ENCODE assay signal across 25 mouse cellular contexts in genomic region chr17:73275066-73275465, GRCm38 (mm10).
A peak's percentile ranks its signal among the peaks of the same experiment; 100 is the strongest.
DNase-seq lines count a peak whose midpoint lies in the region; ATAC-seq and TF ChIP-seq lines count a peak whose summit lies in the region.
"Had no signal": no experiment of that assay in that cellular context is flagged by ENCODE, and none has a peak within 500 bp of the region (broad histone marks: within the 10 kb centered on the region; RNA-seq: fewer than 3 reads in every experiment).

No protein-coding gene starts in this region.

- WGBS in forebrain, embryonic 11.5 days: 91% methylated on average over 10 of the region's 10 CpGs
- WGBS in forebrain, embryonic 15.5 days: 91% methylated on average over 10 of the region's 10 CpGs
- WGBS in kidney, embryonic 14.5 days: 47% methylated on average over 10 of the region's 10 CpGs
- 45% methylated on average over 10 of the region's 10 CpGs for WGBS in kidney, adult 2 months
- 40% methylated on average over 10 of the region's 10 CpGs for WGBS in kidney, embryonic 16.5 days

- H3K4me1 ChIP-seq in forebrain, embryonic 11.5 days (replicated peaks; ENCODE audit: control insufficient read depth, insufficient read depth, low read length): no peaks in the 10 kb centered on the region
- H3K4me1 ChIP-seq in forebrain, embryonic 15.5 days: peaks cover 3% of the 10 kb centered on the region; the same call in 1 of the 2 replicates
- H3K4me1 ChIP-seq in kidney, embryonic 14.5 days (ENCODE audit: control insufficient read depth, insufficient read depth, low read length): peaks cover 3% of the 10 kb centered on the region; the same call in 1 of the 2 replicates
- H3K4me1 ChIP-seq in kidney, adult 2 months (ENCODE audit: control insufficient read depth, insufficient read depth, low read length): no peaks in the 10 kb centered on the region
- H3K4me1 ChIP-seq in kidney, embryonic 16.5 days (ENCODE audit: insufficient read depth, low read length): no peaks in the 10 kb centered on the region
- H3K4me1 ChIP-seq: embryonic facial prominence, embryonic 10.5 days; embryonic facial prominence, embryonic 12.5 days had no signal

- DNase-seq in forebrain, embryonic 11.5 days (ENCODE audit: low spot score): peak; percentile 20
- DNase-seq in kidney, adult 2 months: no peak
- no peak for DNase-seq in kidney, adult 11 months
- DNase-seq: adrenal gland, adult 8-10 months; adrenal gland, postnatal 14 days; adrenal gland, postnatal 36 days; B cell, adult 2 months; cerebellum, adult 11-12 months; cerebellum, adult 2 months; cerebellum, adult 9-10 months; cerebellum, postnatal 10 days; cerebellum, postnatal 25 days; forebrain, postnatal 0 days had no signal

- no peak overlapping the region for H3K4me2 ChIP-seq in forebrain, embryonic 11.5 days (ENCODE audit: low read depth, low read length, severe bottlenecking)
- H3K4me2 ChIP-seq in forebrain, embryonic 15.5 days (replicated peaks): no peak overlapping the region
- no peak overlapping the region for H3K4me2 ChIP-seq in kidney, embryonic 14.5 days (replicated peaks; ENCODE audit: low read depth, low read length)
- no peak overlapping the region for H3K4me2 ChIP-seq in kidney, embryonic 16.5 days (replicated peaks; ENCODE audit: low read depth, low read length)
- H3K4me2 ChIP-seq: embryonic facial prominence, embryonic 12.5 days; forebrain, embryonic 12.5 days had no signal

- no peak for ATAC-seq in forebrain, embryonic 11.5 days (replicated peaks; ENCODE audit: low FRiP score)
- ATAC-seq in forebrain, embryonic 15.5 days (replicated peaks): no peak
- ATAC-seq in kidney, embryonic 14.5 days (ENCODE audit: low FRiP score, low TSS enrichment): peak; percentile 54; the same call in 1 of the 2 replicates
- ATAC-seq in kidney, embryonic 16.5 days (ENCODE audit: low FRiP score, low TSS enrichment): peak; percentile 63; the same call in 1 of the 2 replicates
- ATAC-seq: activated CD4-positive, CD25-positive, alpha-beta regulatory T cell, adult 4 months; CD4-positive, CD25-positive, alpha-beta regulatory T cell, adult 4 months; forebrain, embryonic 14.5 days; forebrain, postnatal 0 days; Patski had no signal

- H3K36me3 ChIP-seq in forebrain, embryonic 11.5 days (ENCODE audit: control insufficient read depth, insufficient read depth, low read length): no peaks in the 10 kb centered on the region
- H3K36me3 ChIP-seq in forebrain, embryonic 15.5 days: no peaks in the 10 kb centered on the region
- no peaks in the 10 kb centered on the region for H3K36me3 ChIP-seq in kidney, embryonic 14.5 days (ENCODE audit: control insufficient read depth, insufficient read depth, low read length)
- no peaks in the 10 kb centered on the region for H3K36me3 ChIP-seq in kidney, adult 2 months (ENCODE audit: control insufficient read depth, insufficient read depth, low read length)
- H3K36me3 ChIP-seq in kidney, embryonic 16.5 days (ENCODE audit: insufficient read depth, low read length): no peaks in the 10 kb centered on the region
- H3K36me3 ChIP-seq: embryonic facial prominence, embryonic 10.5 days; embryonic facial prominence, embryonic 12.5 days; forebrain, embryonic 12.5 days; G1E had no signal

- no peak overlapping the region for H3K4me3 ChIP-seq in forebrain, embryonic 11.5 days (ENCODE audit: low read depth, low read length)
- H3K4me3 ChIP-seq in forebrain, embryonic 15.5 days: no peak overlapping the region
- no peak overlapping the region for H3K4me3 ChIP-seq in kidney, embryonic 14.5 days (ENCODE audit: low read length)
- H3K4me3 ChIP-seq in kidney, adult 2 months (ENCODE audit: insufficient read depth, low read depth, low read length): no peak overlapping the region
- H3K4me3 ChIP-seq in kidney, embryonic 16.5 days (ENCODE audit: low read length): no peak overlapping the region
- H3K4me3 ChIP-seq: embryonic facial prominence, embryonic 10.5 days; embryonic facial prominence, embryonic 12.5 days; forebrain, embryonic 12.5 days had no signal

- H3K27ac ChIP-seq in forebrain, embryonic 11.5 days (ENCODE audit: low read depth, low read length): no peak overlapping the region
- H3K27ac ChIP-seq in forebrain, embryonic 15.5 days (replicated peaks): no peak overlapping the region
- no peak overlapping the region for H3K27ac ChIP-seq in kidney, embryonic 14.5 days (ENCODE audit: low read depth, low read length)
- no peak overlapping the region for H3K27ac ChIP-seq in kidney, adult 2 months (ENCODE audit: insufficient read depth, low read depth, low read length)
- no peak overlapping the region for H3K27ac ChIP-seq in kidney, embryonic 16.5 days (ENCODE audit: low read length)
- H3K27ac ChIP-seq: embryonic facial prominence, embryonic 10.5 days; embryonic facial prominence, embryonic 12.5 days; forebrain, embryonic 12.5 days had no signal

- H3K9ac ChIP-seq in forebrain, embryonic 11.5 days (ENCODE audit: low read length): no peak overlapping the region
- H3K9ac ChIP-seq in forebrain, embryonic 15.5 days (replicated peaks): no peak overlapping the region
- H3K9ac ChIP-seq in kidney, embryonic 14.5 days (ENCODE audit: low read depth, low read length): no peak overlapping the region
- H3K9ac ChIP-seq in kidney, embryonic 16.5 days (replicated peaks; ENCODE audit: low read length): no peak overlapping the region
- H3K9ac ChIP-seq: embryonic facial prominence, embryonic 12.5 days; forebrain, embryonic 12.5 days; forebrain, postnatal 0 days had no signal

- no peak for TF ChIP-seq POLR2A in kidney, adult 2 months (IDR thresholded peaks at IDR 0.05; ENCODE audit: low read depth, low read length)

- no peaks in the 10 kb centered on the region for H3K9me3 ChIP-seq in forebrain, embryonic 11.5 days (ENCODE audit: control insufficient read depth, low read length)
- no peaks in the 10 kb centered on the region for H3K9me3 ChIP-seq in forebrain, embryonic 15.5 days
- no peaks in the 10 kb centered on the region for H3K9me3 ChIP-seq in kidney, embryonic 14.5 days (ENCODE audit: control insufficient read depth, low read length)
- no peaks in the 10 kb centered on the region for H3K9me3 ChIP-seq in kidney, embryonic 16.5 days (ENCODE audit: low read length)
- H3K9me3 ChIP-seq: embryonic facial prominence, embryonic 10.5 days; embryonic facial prominence, embryonic 12.5 days; forebrain, embryonic 12.5 days; G1E had no signal

- no peaks in the 10 kb centered on the region for H3K27me3 ChIP-seq in forebrain, embryonic 11.5 days (ENCODE audit: control insufficient read depth, insufficient read depth, low read length)
- H3K27me3 ChIP-seq in forebrain, embryonic 15.5 days: no peaks in the 10 kb centered on the region
- no peaks in the 10 kb centered on the region for H3K27me3 ChIP-seq in kidney, embryonic 14.5 days (ENCODE audit: control insufficient read depth, insufficient read depth, low read length)
- no peaks in the 10 kb centered on the region for H3K27me3 ChIP-seq in kidney, adult 2 months (replicated peaks; ENCODE audit: control insufficient read depth, insufficient read depth, low read length)
- 0 out of 2 replicates have a peak, but pooled peaks cover 3% of the 10 kb centered on the region for H3K27me3 ChIP-seq in kidney, embryonic 16.5 days (ENCODE audit: insufficient read depth, low read length)
- H3K27me3 ChIP-seq: CH12.LX; embryonic facial prominence, embryonic 12.5 days; forebrain, embryonic 12.5 days; Patski had no signal

- TF ChIP-seq CTCF in kidney, adult 2 months (conservative IDR thresholded peaks at IDR 0.05; ENCODE audit: insufficient read depth, insufficient read length, low read depth, low read length): no peak

Comparison
In these comparisons a context has a peak if more than half of its experiments do, and no peak if none do; other contexts are left out.
1. ATAC-seq: peak in kidney, embryonic 14.5 days (single experiment) and kidney, embryonic 16.5 days (single experiment); none in forebrain, embryonic 11.5 days (single experiment) and forebrain, embryonic 15.5 days (single experiment).